Mouse (Mus musculus) left cerebral cortex, postnatal 10 days (tissue): ENCODE data around the gene Jmjd8. TPM values are rescaled to one million over a fixed set of nuclear protein-coding genes. Genes with fewer than 3 reads are reported as not detected.
A peak's percentile ranks its signal among the peaks of the same experiment; 100 is the strongest.

Experiments
- DNase-seq, 2 experiments: peaks; one replicate each; pipeline ENCODE4 v3.0.0; 2021 to 2022; ENCODE audit warnings: low spot score in 2 of 2, mixed read lengths in 1 of 2; ENCODE audit errors: extremely low spot score in 1 of 2
- intact Hi-C: fragments of 180-260 bp; cut with DNase I; formaldehyde crosslinking; loops from one replicate; pipeline ENCODE4 v1.15.1; 2025
- total RNA-seq, 2 experiments: library from RNA; stranded (reverse); gene quantifications; 2 replicates each; pipeline ENCODE4 v1.2.3; 2021

Gene Jmjd8
- 10 to 100 TPM; 59.9 to 61.5 TPM for total RNA-seq

DNA sequence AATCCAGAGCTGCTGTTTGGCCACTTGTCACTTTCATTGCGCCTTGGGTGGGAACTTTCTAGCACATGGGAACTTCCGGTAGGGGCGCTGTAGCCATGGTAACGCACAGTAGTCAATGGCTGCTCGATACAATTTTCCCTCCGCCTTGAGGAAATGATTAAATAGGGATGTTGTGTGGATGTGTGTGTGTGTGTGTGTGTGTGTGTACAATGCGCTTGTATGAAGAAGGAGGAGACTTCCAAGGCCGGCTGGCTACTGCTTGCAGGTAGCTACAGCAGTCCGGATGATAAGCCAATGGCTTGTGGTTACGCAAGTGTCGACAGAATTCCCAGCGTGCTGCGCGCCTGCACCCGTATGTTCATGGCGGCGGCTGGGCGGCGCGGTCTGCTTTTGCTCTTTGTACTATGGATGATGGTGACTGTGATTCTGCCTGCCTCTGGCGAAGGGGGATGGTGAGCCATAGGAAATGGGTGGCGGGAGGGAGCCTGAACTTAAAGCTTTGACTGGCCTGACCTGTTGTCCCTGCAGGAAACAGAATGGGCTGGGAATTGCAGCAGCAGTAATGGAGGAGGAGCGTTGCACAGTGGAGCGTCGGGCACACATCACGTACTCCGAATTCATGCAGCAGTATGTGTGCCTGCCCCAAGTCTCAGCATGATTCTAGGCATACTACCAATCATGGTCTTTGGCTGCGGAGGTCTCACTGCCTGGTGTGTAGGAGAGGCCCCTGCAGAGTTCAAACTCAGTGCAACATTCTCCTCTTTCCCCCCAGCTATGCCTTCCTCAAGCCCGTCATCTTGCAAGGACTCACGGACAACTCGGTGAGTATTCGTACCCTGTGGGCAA is at the start of gene Jmjd8:
Jmjd8 (plus strand) TSS at position 156 of the 846 bp plus-strand sequence.
- DNase-seq = peak; percentile 78 to 87
- intact Hi-C loops = no loop called here

GRCm38 (mm10) chr17:25781339-25781738 is 47.3 kb upstream of the Jmjd8 start:
- no peak for DNase-seq
- intact Hi-C loops = no loop called here

DNA sequence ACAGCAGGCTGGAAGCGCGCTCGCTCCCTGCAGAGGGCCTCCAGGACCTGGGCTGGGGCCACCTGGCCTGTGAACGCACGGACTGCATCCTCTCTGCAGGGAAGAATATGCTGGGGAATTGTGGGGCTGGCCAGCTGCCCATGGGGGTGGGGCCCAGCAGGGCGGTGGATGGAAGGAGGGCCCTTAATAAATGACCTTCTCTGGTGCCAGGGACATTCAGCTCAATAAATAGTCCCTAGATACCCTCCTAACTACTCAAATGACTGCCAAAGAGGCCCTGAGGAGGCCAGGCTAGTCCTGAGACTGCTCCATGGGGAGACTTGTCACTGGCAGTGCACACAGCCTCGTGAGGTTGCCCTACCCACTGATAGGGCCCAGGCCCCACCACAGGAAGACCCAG is 45.6 kb upstream of the Jmjd8 start:
- no peak for DNase-seq
- intact Hi-C loops = no loop called here

DNA sequence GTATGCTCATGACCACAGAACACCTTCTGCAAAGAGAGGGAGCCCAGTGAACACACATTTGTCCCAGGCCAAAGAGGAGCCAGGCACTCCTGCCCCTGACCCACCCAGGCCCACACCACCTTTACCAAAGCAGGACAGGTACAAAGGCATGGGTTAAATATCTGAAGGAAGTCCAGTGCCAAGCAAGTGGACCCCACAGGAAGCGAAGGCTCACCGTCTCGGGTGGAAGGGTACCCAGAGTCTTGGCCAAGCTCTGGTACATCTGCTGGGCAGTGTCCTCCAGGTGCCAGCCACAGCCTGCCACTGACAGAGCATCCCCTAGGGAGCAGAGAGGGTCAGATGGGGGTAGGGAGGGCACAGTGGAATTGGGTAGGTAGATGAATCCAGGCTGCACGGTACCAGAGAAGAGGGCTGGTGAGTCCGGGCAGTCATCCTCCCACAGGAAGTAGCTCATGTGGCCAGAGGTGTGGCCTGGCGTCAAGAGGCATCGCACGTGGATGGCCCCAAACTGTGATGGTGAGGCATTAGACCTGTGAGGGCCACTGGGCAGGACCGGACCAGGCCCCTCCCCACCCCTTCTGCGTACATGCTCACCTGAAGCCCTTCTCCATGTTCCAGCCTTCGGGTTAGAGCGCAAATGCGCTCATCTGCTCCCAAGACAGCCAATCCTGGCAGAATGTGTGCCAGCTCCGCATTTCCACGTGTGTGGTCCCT is 44.6 kb upstream of the Jmjd8 start:
- intact Hi-C loops = no loop called here
- no peak for DNase-seq

DNA sequence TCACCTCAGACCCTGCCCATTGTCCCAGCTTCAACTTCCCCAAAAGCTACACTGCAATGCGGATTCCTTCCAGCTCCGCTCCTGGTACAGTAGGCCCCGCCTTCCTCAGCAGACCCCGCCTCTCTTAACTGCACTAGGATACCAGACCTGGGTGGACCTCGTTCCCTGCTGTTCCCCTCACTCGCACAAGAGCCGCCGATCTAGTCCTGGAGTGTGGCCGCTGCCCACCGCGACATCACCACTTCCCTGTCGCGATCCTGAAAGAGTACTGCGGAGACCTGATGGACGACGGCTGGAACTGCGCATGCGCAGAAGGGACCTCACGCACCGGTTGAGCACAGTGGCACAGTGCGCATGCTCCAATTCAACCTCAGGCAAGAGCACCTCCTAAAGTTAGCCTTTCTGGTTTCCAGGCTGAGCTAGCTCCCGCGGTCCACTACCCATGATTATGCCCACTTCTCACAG is 43.4 kb upstream of the Jmjd8 start, which contains the start of gene Haghl:
Haghl (minus strand) TSS at position 393 of the 465 bp plus-strand sequence.
- DNase-seq = peak; percentile 95 to 97
- intact Hi-C loops = no loop called here

DNA sequence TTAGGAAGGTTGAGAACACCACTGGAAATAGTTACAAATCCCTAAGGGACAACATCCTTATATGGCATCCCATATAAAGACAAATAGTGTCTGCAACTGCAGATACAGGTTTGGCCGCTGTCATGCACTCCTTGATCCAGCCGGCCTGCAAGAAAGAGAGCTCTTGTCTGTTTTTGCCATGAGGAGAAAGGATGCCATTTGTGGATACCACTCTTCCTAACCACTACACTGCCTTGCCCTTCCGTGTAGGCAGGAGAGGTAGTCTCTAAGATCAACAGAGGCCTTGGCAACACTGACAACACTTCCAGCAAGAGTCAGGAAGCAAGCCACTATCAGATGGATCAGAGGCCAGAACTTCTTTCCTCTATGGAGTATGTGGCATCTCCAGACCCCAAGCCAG is 42.4 kb upstream of the Jmjd8 start, which contains the start of gene Ccdc78:
Ccdc78 (plus strand) TSS at position 301 of the 400 bp plus-strand sequence.
- no peak for DNase-seq
- intact Hi-C loops = no loop called here

GRCm38 (mm10) chr17:25786781-25787504 is 41.7 kb upstream of the Jmjd8 start:
- no peak for DNase-seq
- intact Hi-C loops = no loop called here

DNA sequence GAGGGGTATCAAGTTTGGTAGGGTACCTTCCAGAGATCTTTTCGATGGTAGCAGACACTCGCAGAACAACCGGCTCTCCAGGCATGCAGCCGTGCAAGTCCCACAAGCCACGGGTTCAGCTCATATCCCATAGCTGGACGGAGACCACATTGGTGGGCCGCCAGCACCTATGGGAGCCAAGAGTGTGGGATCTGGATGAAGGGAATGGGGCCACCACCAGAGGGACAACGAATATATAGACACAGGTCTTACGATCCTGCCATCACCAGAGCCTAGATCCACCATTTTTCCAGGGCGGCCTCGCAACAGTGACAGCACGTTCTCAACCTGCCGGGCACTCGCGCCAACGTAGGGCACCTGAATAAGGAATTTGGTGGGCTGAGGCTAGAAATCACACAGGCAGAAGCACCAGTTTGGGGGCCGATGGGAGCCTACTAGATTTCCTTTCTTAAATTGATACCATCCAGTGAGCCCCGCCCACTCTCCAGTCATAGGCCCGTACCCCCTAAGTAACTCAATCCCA is 37.3 kb upstream of the Jmjd8 start:
- peak in 1 of 2 experiments; percentile 51 for DNase-seq
- intact Hi-C loops = no loop called here

DNA sequence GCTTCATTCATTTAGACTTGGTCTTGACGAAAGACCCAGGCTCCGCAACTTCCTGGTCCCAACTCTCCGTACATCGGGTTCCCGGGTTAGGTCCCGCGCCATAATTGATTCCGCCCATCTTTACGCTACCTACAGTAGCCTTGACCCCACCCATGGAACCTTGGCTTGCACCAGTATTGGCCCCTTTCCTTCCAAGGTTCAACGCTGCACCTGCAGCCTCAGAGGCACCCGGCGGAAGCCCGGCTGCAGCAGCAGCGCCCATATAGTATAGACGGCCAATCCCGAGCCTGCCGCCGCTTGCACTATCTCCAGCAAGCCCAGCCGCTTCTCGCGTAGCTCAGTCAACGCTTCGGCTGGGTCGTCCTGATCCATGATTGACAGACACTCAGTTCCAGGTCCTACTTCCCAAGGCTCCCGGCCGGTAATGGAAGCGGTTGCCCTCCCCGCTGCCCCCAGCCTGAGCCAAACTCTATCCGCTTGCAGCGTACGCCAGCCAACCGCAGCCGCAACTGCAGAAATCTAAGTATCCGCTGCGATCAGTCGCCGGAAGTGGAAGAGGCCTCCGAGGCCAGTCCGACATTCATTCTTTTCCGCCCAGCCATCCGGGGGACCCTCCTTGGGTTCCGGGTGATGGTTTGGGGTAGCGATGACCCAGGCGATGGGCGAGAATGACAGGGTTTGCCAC is 36.7 kb upstream of the Jmjd8 start:
- DNase-seq = peak; percentile 82 to 89
- intact Hi-C loops = no loop called here

- DNase-seq = peak; percentile 83 to 92
- intact Hi-C loops = no loop called here
These were observed 36.1 kb upstream of the Jmjd8 start, which contains the start of gene Fam173a for GRCm38 (mm10) chr17:25792615-25793014. TSS of gene Fam173a (minus strand) at chr17:25792901.

- intact Hi-C loops = no loop called here
- DNase-seq = peak in 1 of 2 experiments; percentile 64
These were observed 34.5 kb upstream of the Jmjd8 start for GRCm38 (mm10) chr17:25794197-25794596.

DNA sequence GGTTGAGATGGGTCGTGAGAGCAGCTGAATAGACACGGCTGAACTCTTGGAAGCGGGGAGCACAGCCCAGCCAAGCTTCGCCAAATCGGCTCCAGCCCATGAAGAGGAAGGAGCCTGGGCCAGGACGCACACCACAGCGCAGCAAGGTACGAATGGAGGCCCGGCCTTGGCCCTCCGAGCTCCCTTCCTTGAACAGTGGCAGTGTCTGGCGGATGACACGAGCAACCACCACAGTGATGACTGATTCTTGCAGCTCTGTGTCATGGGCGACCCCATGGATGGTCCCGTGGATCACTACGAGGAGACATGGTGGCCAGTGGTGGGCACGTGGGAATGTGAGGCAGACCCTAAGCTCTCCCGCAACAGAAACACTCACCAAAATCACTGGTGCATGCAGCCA is 33.7 kb upstream of the Jmjd8 start:
- no peak for DNase-seq

DNA sequence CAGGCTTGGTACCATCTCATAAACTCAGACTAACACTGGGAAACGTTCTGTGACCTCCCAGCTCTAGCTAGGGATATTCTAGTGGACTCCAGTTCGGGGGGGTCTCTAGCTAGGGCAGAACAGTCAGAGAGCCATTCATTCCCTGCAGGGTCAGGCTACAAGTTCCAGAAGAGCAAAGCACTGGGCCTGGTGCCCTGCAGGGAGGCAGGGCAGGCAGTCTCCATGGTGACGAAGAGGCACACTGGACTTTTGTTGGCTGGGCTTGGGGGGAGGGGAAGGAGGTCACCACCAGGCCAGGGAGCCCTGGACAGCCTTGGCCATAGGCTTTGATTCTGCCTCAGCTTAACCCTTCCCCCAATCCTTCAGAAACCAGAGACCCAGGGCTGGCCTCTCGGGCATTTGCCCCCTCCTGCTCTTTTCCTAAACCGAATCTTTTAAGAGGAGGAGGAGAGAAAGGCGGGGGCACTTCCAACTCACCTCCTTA is 33.0 kb upstream of the Jmjd8 start, which contains the start of gene AC134908.4:
AC134908.4 (minus strand) TSS at position 51 of the 484 bp plus-strand sequence.
- intact Hi-C loops = loop anchor here (5.0 kb wide), 1 partner anchor 318 kb away; no protein-coding TSS in a partner anchor
- peak in 1 of 2 experiments; percentile 66 for DNase-seq

More for the DNA sequence above, 33.7 kb upstream of the Jmjd8 start:
- intact Hi-C loops = loop anchor here (5.0 kb wide), 1 partner anchor 318 kb away; no protein-coding TSS in a partner anchor

DNA sequence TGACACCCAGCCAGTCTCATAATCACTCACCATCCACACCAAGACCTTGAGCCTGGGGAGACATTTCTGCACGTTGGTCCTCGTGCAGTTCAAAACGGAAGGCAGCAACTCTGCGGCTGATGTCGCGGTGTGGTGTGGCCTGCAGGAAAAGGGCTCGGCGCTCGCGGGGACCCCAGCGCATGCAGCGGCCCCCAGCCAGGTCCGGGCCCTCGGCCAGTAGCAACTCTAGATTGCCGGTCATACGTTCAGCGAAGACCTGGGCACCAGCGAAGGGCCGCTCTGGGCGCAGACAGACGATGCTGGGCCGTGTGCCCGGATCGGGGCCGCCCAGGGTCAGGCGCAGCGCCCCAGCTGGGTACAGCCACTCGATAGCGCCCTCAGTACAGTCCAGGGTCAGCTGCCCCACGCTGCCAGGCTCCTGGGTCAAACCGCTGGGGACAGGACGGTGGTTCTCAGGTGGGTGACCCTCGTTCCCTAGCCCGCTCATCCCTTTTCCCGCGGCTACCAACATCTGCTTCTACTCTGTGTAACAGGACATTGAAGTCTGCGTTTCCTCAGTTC is 32.4 kb upstream of the Jmjd8 start:
- peak in 1 of 2 experiments; percentile 56 for DNase-seq
- intact Hi-C loops = loop anchor here (5.0 kb wide), 1 partner anchor 319 kb away; no protein-coding TSS in a partner anchor

GRCm38 (mm10) chr17:25796951-25797369 is 31.7 kb upstream of the Jmjd8 start, which contains the start of gene Metrn:
TSS of gene Metrn (minus strand) at chr17:25797136.
- DNase-seq = peak; percentile 76 to 93
- intact Hi-C loops = loop anchor here (5.0 kb wide), 1 partner anchor 320 kb away; no protein-coding TSS in a partner anchor

- intact Hi-C loops = loop anchor here (2.0 kb wide), 1 partner anchor 28 kb away; the partner anchor contains the start of gene Narfl
- DNase-seq = peak; percentile 62 to 71
These were observed 27.6 kb upstream of the Jmjd8 start for GRCm38 (mm10) chr17:25801029-25801428.
